Mouse (Mus musculus): ENCODE results near the gene Vwa3b. TPM values are rescaled to one million over a fixed set of nuclear protein-coding genes. Genes with fewer than 3 reads are reported as not detected.

The Vwa3b gene
- polyA plus RNA-seq (2012; rRNA removed) = 1.2 and 1.7 TPM in 2 replicates

GRCm38 (mm10) chr1:37025962-37026686, at the start of gene Vwa3b:
Gene Vwa3b, plus strand, starts transcription at chr1:37026596.

DNA sequence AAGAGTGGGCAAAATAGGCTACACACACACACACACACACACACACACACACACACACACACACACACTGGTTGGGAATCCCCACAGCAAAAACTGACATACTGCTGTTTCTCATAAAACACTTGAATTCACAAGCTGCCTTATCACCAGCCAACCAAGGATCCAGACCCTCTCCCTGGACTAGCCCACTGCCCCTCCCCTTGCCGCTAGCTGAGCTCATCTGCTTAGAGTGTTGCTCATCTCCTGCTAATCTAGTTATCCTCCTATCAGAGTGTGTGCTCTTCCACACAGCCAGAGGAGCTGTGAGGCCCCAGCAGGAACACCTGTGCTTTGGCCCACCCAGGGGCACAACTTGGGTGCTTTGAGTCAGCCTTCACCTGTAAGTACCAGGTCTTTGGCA, 187.7 kb downstream of the Vwa3b start, which contains the start of gene Cnga3:
Gene Cnga3, plus strand, starts transcription at position 291 of the 400 bp plus-strand sequence.

Other genes with a start within 250 kb of the Vwa3b start
- 19.1 and 27.6 TPM in 2 replicates for gene Tmem131, start 82.9 kb upstream of the Vwa3b start, polyA plus RNA-seq (2012; rRNA removed)
- gene Cnga3, start 187.8 kb downstream of the Vwa3b start, polyA plus RNA-seq (2012; rRNA removed) = not detected in 2 replicates